Mouse (Mus musculus) testis, adult 2 months (tissue): ENCODE data around the gene Pld6.

Experiments
- CTCF ChIP-seq: fragments of 200-500 bp; IDR thresholded peaks from 2 replicates; pipeline ENCODE4 v1.5.1; 2012; ENCODE audit warnings: low read depth, mild to moderate bottlenecking, inconsistent platforms, low read length, moderate library complexity; ENCODE audit not compliant: control insufficient read depth, insufficient read depth, insufficient replicate concordance
- POLR2A ChIP-seq: fragments of 200-500 bp; IDR thresholded peaks from 2 replicates; pipeline ENCODE4 v1.6.1; 2012; ENCODE audit warnings: low read depth, mild to moderate bottlenecking, inconsistent platforms, low read length, moderate library complexity; ENCODE audit not compliant: control insufficient read depth

GRCm38 (mm10) chr11:59758191-59758985 is 29.1 kb downstream of the Pld6 start:
- TF ChIP-seq POLR2A (no peak), CTCF (no peak)
